Mouse (Mus musculus) layer of hippocampus, adult 9-10 months (tissue): Measurements from ENCODE around the gene Atcay.

Source experiments
- DNase-seq: peaks from one replicate; pipeline ENCODE4 v3.0.0; 2022; ENCODE audit warnings: low spot score

Atcay gene

GRCm38 (mm10) chr10:81230438-81231332, at the start of gene Atcay:
Gene Atcay (minus strand): TSS chr10:81230833.
- no peak for DNase-seq

- DNase-seq = no peak
Observed at GRCm38 (mm10) chr10:81279496-81279895, 48.9 kb upstream of the Atcay start.

- DNase-seq = no peak
Observed at GRCm38 (mm10) chr10:81277676-81278075, 47.0 kb upstream of the Atcay start.

- DNase-seq = no peak
Observed at GRCm38 (mm10) chr10:81273842-81274241, 43.2 kb upstream of the Atcay start.

GRCm38 (mm10) chr10:81272356-81272755, 41.7 kb upstream of the Atcay start:
- no peak for DNase-seq

- DNase-seq = no peak
Observed at GRCm38 (mm10) chr10:81268643-81269412, 38.2 kb upstream of the Atcay start.

GRCm38 (mm10) chr10:81268056-81268455, 37.4 kb upstream of the Atcay start:
- DNase-seq = peak; percentile 79

GRCm38 (mm10) chr10:81266211-81267105, 35.8 kb upstream of the Atcay start, which contains the start of the genes Mrpl54 and Apba3:
Gene Mrpl54 (minus strand): TSS chr10:81266934.
Gene Apba3 (plus strand): TSS chr10:81266960.
- DNase-seq = peak; percentile 93

- no peak for DNase-seq
Observed at GRCm38 (mm10) chr10:81265540-81265939, 34.9 kb upstream of the Atcay start.

- DNase-seq = no peak
Observed at GRCm38 (mm10) chr10:81261025-81261424, 30.4 kb upstream of the Atcay start.

GRCm38 (mm10) chr10:81259225-81259884, 28.7 kb upstream of the Atcay start:
- no peak for DNase-seq

GRCm38 (mm10) chr10:81257158-81258039, 26.8 kb upstream of the Atcay start:
- DNase-seq = no peak

- DNase-seq = no peak
Observed at GRCm38 (mm10) chr10:81254886-81255285, 24.3 kb upstream of the Atcay start.

GRCm38 (mm10) chr10:81252424-81253419, 22.1 kb upstream of the Atcay start, which contains the start of gene Matk:
Gene Matk (plus strand): TSS chr10:81252935.
- peak; percentile 72 for DNase-seq

- no peak for DNase-seq
Observed at GRCm38 (mm10) chr10:81249442-81249841, 18.8 kb upstream of the Atcay start.

- DNase-seq = no peak
Observed at GRCm38 (mm10) chr10:81247804-81248203, 17.2 kb upstream of the Atcay start.

- DNase-seq = no peak
Observed at GRCm38 (mm10) chr10:81245166-81245565, 14.5 kb upstream of the Atcay start.

GRCm38 (mm10) chr10:81244595-81244994, 14.0 kb upstream of the Atcay start:
- DNase-seq = no peak

GRCm38 (mm10) chr10:81244146-81244545, 13.5 kb upstream of the Atcay start:
- no peak for DNase-seq
